In genomic region chr3:52600581-52600980, GRCm38 (mm10) we compare ENCODE assay signal across 13 mouse cellular contexts.
A peak's percentile ranks its signal among the peaks of the same experiment; 100 is the strongest.
DNase-seq lines count a peak whose midpoint lies in the region; ATAC-seq and TF ChIP-seq lines count a peak whose summit lies in the region.
"Had no signal": no experiment of that assay in that cellular context is flagged by ENCODE, and none has a peak within 500 bp of the region (broad histone marks: within the 10 kb centered on the region; RNA-seq: fewer than 3 reads in every experiment).

No protein-coding gene starts in this region.

- peak; percentile 52 to 78 for DNase-seq in cerebellum, postnatal 36 days
- no peak for DNase-seq in cerebellum, adult 9-11 months
- no peak for DNase-seq in testis, postnatal 14 days (ENCODE audit: low spot score)
- peak; percentile 53 for DNase-seq in heart, postnatal 25 days (ENCODE audit: low spot score)
- no peak for DNase-seq in right cerebral cortex, adult 18-20 months
- DNase-seq in midbrain, embryonic 11.5 days (ENCODE audit: low spot score, missing footprints) = no peak
- DNase-seq in frontal cortex, postnatal 36 days (ENCODE audit: low spot score in 2 of 2) = no peak
- DNase-seq: spleen, adult 18-20 months had no signal

- H3K4me1 ChIP-seq in testis, adult 2 months (ENCODE audit: control insufficient read depth, insufficient read depth, low read length) = peaks cover 2% of the 10 kb centered on the region
- H3K4me1 ChIP-seq in midbrain, embryonic 11.5 days (ENCODE audit: control insufficient read depth, insufficient read depth, low read length) = peaks cover 3% of the 10 kb centered on the region; the same call in 1 of the 2 replicates

- 88% methylated on average over 13 of the region's 13 CpGs for WGBS in midbrain, embryonic 11.5 days

- ATAC-seq in midbrain, embryonic 11.5 days (ENCODE audit: low FRiP score) = no peak
- ATAC-seq: midbrain, embryonic 15.5 days had no signal

- TF ChIP-seq CTCF in testis, adult 2 months (IDR thresholded peaks at IDR 0.05; ENCODE audit: control insufficient read depth, insufficient read depth, insufficient replicate concordance, low read depth, low read length) = no peak

- no peaks in the 10 kb centered on the region for H3K27me3 ChIP-seq in testis, adult 2 months (ENCODE audit: control insufficient read depth, insufficient read depth, low read length)
- H3K27me3 ChIP-seq in midbrain, embryonic 11.5 days (ENCODE audit: control insufficient read depth, insufficient read depth, low read length) = no peaks in the 10 kb centered on the region
- H3K27me3 ChIP-seq: heart, embryonic 15.5 days; lung, embryonic 15.5 days; midbrain, embryonic 15.5 days had no signal

- H3K36me3 ChIP-seq in testis, adult 2 months (ENCODE audit: control insufficient read depth, insufficient read depth, low read length) = no peaks in the 10 kb centered on the region
- H3K36me3 ChIP-seq in midbrain, embryonic 11.5 days (ENCODE audit: control insufficient read depth, insufficient read depth, low read length) = no peaks in the 10 kb centered on the region
- H3K36me3 ChIP-seq: forebrain, embryonic 10.5 days; heart, embryonic 15.5 days; lung, embryonic 15.5 days; midbrain, embryonic 15.5 days had no signal

- no peaks in the 10 kb centered on the region for H3K9me3 ChIP-seq in midbrain, embryonic 11.5 days (ENCODE audit: control insufficient read depth, low read length)
- H3K9me3 ChIP-seq: forebrain, embryonic 10.5 days; heart, embryonic 15.5 days; lung, embryonic 15.5 days; midbrain, embryonic 15.5 days had no signal

- H3K4me2 ChIP-seq in midbrain, embryonic 11.5 days = no peak overlapping the region
- H3K4me2 ChIP-seq: heart, embryonic 15.5 days; lung, embryonic 15.5 days; midbrain, embryonic 15.5 days had no signal

- TF ChIP-seq POLR2A in testis, adult 2 months (IDR thresholded peaks at IDR 0.05; ENCODE audit: control insufficient read depth, low read depth, low read length) = no peak

- H3K27ac ChIP-seq in testis, adult 2 months (ENCODE audit: control insufficient read depth, insufficient read depth, low read depth, low read length) = no peak overlapping the region; the same call in 1 of the 2 replicates
- no peak overlapping the region for H3K27ac ChIP-seq in midbrain, embryonic 11.5 days (ENCODE audit: low read depth, low read length)
- H3K27ac ChIP-seq: forebrain, embryonic 10.5 days; heart, embryonic 15.5 days; lung, embryonic 15.5 days; midbrain, embryonic 15.5 days had no signal

- intact Hi-C loops in heart, postnatal 25 days (cut with DNase I) = no loop called here

- H3K9ac ChIP-seq in midbrain, embryonic 11.5 days (ENCODE audit: low read length) = no peak overlapping the region
- H3K9ac ChIP-seq: heart, embryonic 15.5 days; lung, embryonic 15.5 days; midbrain, embryonic 15.5 days had no signal

- H3K4me3 ChIP-seq in testis, adult 2 months (ENCODE audit: control insufficient read depth, low read depth, low read length) = peak overlapping the region; percentile 34
- no peak overlapping the region for H3K4me3 ChIP-seq in midbrain, embryonic 11.5 days (ENCODE audit: low read depth, low read length)
- H3K4me3 ChIP-seq: forebrain, embryonic 10.5 days; heart, embryonic 15.5 days; lung, embryonic 15.5 days; midbrain, embryonic 15.5 days had no signal

Comparison
In these comparisons a context has a peak if more than half of its experiments do, and no peak if none do; other contexts are left out.
1. DNase-seq: peak in cerebellum, postnatal 36 days (2 of 2) and heart, postnatal 25 days (single experiment); none in cerebellum, adult 9-11 months (single experiment), testis, postnatal 14 days (single experiment), right cerebral cortex, adult 18-20 months (single experiment), midbrain, embryonic 11.5 days (single experiment) and frontal cortex, postnatal 36 days (0 of 2).